Mouse (Mus musculus): ENCODE results near the gene Pole4. TPM values are rescaled to one million over a fixed set of nuclear protein-coding genes. Genes with fewer than 3 reads are reported as not detected.

Gene Pole4
- total and polyA plus RNA-seq, 3 experiments: 49.7 to 178 (median 79.8) TPM

- no peaks in the 10 kb centered on the region for H3K9me3 ChIP-seq (replicated peaks; ENCODE audit: low read length)
- H3K36me3 ChIP-seq (replicated peaks in 1 of 2; ENCODE audit: control insufficient read depth in 1 of 2, insufficient read depth in 1 of 2, low read length in 1 of 2): no peaks in the 10 kb centered on the region
- dilution Hi-C loops (cut with MboI; ENCODE audit: extremely low pct_ligation_motif_present, extremely low pct_unique_long_range_greater_than_20kb, low sequenced_read_pairs): no loop called here
- DNase-seq (ENCODE audit: extremely low read depth): no peak
- no peak overlapping the region for H3K9ac ChIP-seq (ENCODE audit: insufficient read depth, low read depth)
- in situ Hi-C loops (cut with MboI; ENCODE audit: low pct_ligation_motif_present, low pct_unique_long_range_greater_than_20kb, low sequenced_read_pairs): no loop called here
- peaks cover 28% of the 10 kb centered on the region for H3K27me3 ChIP-seq (replicated peaks)
- no peak overlapping the region for H3K4me3 ChIP-seq (replicated peaks in 1 of 3; ENCODE audit: low read depth in 2 of 3, low read length in 2 of 3, poor library complexity in 1 of 3)
- TF ChIP-seq ETS1 (conservative IDR thresholded peaks at IDR 0.05; ENCODE audit: low read depth, low read length) (no peak), NELFE (IDR thresholded peaks at IDR 0.05; ENCODE audit: low read depth, low read length) (no peak), IRF4 (IDR thresholded peaks at IDR 0.05; ENCODE audit: low read depth, low read length) (no peak), TBP (conservative IDR thresholded peaks at IDR 0.05; ENCODE audit: low read depth, low read length) (no peak), EP300 (IDR thresholded peaks at IDR 0.05; ENCODE audit: low read length) (no peak), ELF1 (IDR thresholded peaks at IDR 0.05; ENCODE audit: low read depth, low read length) (no peak), CHD2 (IDR thresholded peaks at IDR 0.05; ENCODE audit: low read length) (no peak), SIN3A (IDR thresholded peaks at IDR 0.05; ENCODE audit: low read length) (no peak), KAT2A (IDR thresholded peaks at IDR 0.05; ENCODE audit: insufficient replicate concordance, low read length) (no peak), E2F4 (IDR thresholded peaks at IDR 0.05; ENCODE audit: insufficient replicate concordance, low read depth, low read length) (no peak), MXI1 (IDR thresholded peaks at IDR 0.05; ENCODE audit: low read depth, low read length) (no peak), UBTF (IDR thresholded peaks at IDR 0.05; ENCODE audit: low read depth, low read length) (no peak), CHD1 (IDR thresholded peaks at IDR 0.05; ENCODE audit: low read depth, low read length) (no peak)
- H3K79me2 ChIP-seq (replicated peaks; ENCODE audit: control insufficient read depth, extremely low read depth, insufficient read depth, poor library complexity, severe bottlenecking): no peaks in the 10 kb centered on the region
- H3K4me2 ChIP-seq (ENCODE audit: insufficient read depth, low read depth, poor library complexity, severe bottlenecking): no peak overlapping the region
- H3K4me1 ChIP-seq (ENCODE audit: control insufficient read depth in 1 of 2, insufficient read depth in 2 of 2): no peaks in the 10 kb centered on the region
- H3K27ac ChIP-seq (ENCODE audit: insufficient read depth, low read depth): no peak overlapping the region
Measured at GRCm38 (mm10) chr6:82603228-82603627, 101.9 kb downstream of the Pole4 start.

- no peak overlapping the region for H3K4me2 ChIP-seq (ENCODE audit: insufficient read depth, low read depth, poor library complexity, severe bottlenecking)
- H3K9me3 ChIP-seq (replicated peaks; ENCODE audit: low read length): peaks cover 4% of the 10 kb centered on the region
- H3K79me2 ChIP-seq (replicated peaks; ENCODE audit: control insufficient read depth, extremely low read depth, insufficient read depth, poor library complexity, severe bottlenecking): no peaks in the 10 kb centered on the region
- dilution Hi-C loops (cut with MboI; ENCODE audit: extremely low pct_ligation_motif_present, extremely low pct_unique_long_range_greater_than_20kb, low sequenced_read_pairs): no loop called here
- H3K4me1 ChIP-seq (ENCODE audit: control insufficient read depth in 1 of 2, insufficient read depth in 2 of 2): no peaks in the 10 kb centered on the region
- no peaks in the 10 kb centered on the region for H3K36me3 ChIP-seq (replicated peaks in 1 of 2; ENCODE audit: control insufficient read depth in 1 of 2, insufficient read depth in 1 of 2, low read length in 1 of 2)
- no peak overlapping the region for H3K9ac ChIP-seq (ENCODE audit: insufficient read depth, low read depth)
- H3K4me3 ChIP-seq (replicated peaks in 1 of 3; ENCODE audit: low read depth in 2 of 3, low read length in 2 of 3, poor library complexity in 1 of 3): no peak overlapping the region
- DNase-seq (ENCODE audit: extremely low read depth): no peak
- no peak overlapping the region for H3K27ac ChIP-seq (ENCODE audit: insufficient read depth, low read depth)
- in situ Hi-C loops (cut with MboI; ENCODE audit: low pct_ligation_motif_present, low pct_unique_long_range_greater_than_20kb, low sequenced_read_pairs): no loop called here
- peaks cover 48% of the 10 kb centered on the region for H3K27me3 ChIP-seq (replicated peaks)
- TF ChIP-seq MAX (IDR thresholded peaks at IDR 0.05; ENCODE audit: low read length) (no peak), ETS1 (conservative IDR thresholded peaks at IDR 0.05; ENCODE audit: low read depth, low read length) (no peak), IRF4 (IDR thresholded peaks at IDR 0.05; ENCODE audit: low read depth, low read length) (no peak), MAFK (IDR thresholded peaks at IDR 0.05; ENCODE audit: insufficient replicate concordance, low read length) (no peak), JUN (IDR thresholded peaks at IDR 0.05; ENCODE audit: insufficient read depth, low read depth, low read length) (no peak), EP300 (IDR thresholded peaks at IDR 0.05; ENCODE audit: low read length) (no peak), TCF12 (IDR thresholded peaks at IDR 0.05; ENCODE audit: low read depth, low read length) (no peak), JUND (conservative IDR thresholded peaks at IDR 0.05; ENCODE audit: low read depth, low read length) (no peak), NELFE (IDR thresholded peaks at IDR 0.05; ENCODE audit: low read depth, low read length) (no peak), POLR2AphosphoS2 (IDR thresholded peaks at IDR 0.05; ENCODE audit: low read depth, low read length) (no peak), MYC (IDR thresholded peaks at IDR 0.05; ENCODE audit: low read depth, low read length) (no peak), USF1 (IDR thresholded peaks at IDR 0.05; ENCODE audit: low read depth, low read length) (no peak)
Measured at GRCm38 (mm10) chr6:82595461-82596090, 109.6 kb downstream of the Pole4 start.
